Mouse (Mus musculus): ENCODE results near the gene Gm10639.
"Not testable (repeated sequence)": the region's sequence is repeated elsewhere in the genome, so short reads cannot be mapped to it uniquely, and the experiment has no call there.

The Gm10639 gene

DNA sequence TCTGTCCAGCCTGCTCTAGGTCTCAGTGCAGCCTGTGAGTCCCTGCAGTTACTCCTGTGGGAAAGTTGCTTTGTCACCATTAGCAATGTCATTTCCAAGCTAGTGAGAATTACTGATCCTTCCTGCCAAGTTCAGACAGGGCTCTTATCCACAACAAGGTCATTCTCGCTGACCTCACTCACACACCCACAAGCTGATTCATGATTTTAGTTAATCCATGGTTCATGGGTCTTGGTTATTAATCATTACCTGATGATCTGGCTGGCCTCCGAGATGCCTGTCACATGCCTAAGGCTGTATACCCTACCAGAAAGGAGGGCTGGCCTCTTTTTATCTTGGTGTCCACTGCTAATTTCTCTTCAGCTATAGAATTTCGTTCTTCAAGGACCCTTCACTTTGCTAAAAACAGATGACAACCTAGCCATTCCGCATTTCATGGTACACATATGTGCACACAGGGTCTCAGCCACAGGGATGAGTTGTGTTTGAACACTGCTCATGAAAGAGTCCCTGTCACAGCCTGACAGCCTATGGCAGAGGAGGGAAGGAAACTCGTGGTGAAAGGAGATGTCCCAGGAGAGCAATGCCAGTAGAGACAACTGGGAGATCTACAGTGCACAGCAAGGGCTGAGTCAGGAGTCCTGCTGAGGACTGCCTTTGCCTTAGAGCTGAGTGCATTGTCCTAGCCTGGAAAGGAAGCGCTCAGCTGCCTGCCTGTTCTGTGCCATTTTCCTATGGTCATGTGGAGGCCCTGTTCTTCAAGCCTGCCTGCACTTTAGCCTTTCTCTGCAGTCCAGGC, 58.7 kb downstream of the Gm10639 start:
- DNase-seq (ENCODE audit: low spot score): not testable (repeated sequence)

GRCm38 (mm10) chr9:78349141-78349540, 59.4 kb downstream of the Gm10639 start:
- not testable (repeated sequence) for DNase-seq (ENCODE audit: low spot score)

DNA sequence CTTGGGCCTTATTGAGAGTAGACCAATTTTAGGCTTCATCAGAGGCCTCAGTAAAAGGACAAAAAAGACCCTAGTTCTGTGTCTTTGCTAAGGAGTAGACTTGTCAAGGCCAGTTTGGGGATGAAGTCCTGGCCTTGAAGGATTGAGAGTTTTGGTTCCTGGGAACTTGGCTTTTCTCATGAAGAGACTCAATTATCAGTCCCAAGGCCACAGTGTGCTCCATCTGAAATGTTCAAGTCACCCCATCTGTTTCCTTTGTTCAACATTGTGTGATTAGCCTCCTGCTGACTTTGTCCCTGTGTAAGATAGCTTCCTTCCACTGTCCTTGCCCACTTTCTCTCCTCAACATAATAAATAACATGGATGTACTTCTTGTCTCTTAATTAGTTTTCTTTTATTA, 60.3 kb downstream of the Gm10639 start:
- DNase-seq (ENCODE audit: low spot score): not testable (repeated sequence)

DNA sequence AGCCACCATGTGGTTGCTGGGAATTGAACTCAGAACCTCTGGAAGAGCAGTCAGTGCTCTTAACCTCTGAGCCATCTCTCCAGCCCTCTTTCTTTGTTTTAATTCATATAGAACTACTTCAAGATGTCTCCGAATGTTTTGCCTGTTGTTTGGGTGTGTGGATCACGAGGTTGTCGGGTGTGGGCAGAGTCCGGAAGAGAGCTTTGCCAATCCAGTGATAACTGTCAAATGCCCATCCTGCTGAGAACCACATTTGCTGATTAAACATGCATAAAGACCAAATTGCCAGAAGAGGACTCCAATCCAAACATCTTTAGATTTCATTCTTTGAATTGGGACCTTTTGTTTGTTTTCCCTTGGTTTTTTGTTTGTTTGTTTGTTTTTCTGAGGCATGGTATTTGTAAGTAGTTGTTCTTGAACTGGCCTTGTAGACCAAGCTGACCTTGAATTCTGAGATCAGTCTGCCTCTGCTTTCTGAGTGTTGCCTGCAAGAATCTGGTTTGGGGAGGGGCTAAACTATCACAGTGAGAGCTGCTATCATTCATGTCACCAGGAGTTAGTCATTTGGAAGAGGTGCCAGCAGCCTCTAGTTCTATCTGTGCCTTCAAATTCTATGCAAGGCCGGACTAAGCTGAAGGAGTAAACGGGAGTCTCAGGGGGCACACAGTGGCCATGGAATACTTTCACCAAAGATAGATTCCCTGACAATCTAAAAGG, 61.9 kb downstream of the Gm10639 start:
- no peak for DNase-seq (ENCODE audit: low spot score)

Measured in urinary bladder, postnatal 10 days (tissue).